Mouse (Mus musculus) lung, adult 2 months (tissue): ENCODE results near the gene Timd2.
"Not testable (repeated sequence)": the region's sequence is repeated elsewhere in the genome, so short reads cannot be mapped to it uniquely, and the experiment has no call there.

Source experiments
- CTCF ChIP-seq: fragments of 200-500 bp; IDR thresholded peaks from 2 replicates; pipeline ENCODE4 v1.5.1; 2011; ENCODE audit warnings: mild to moderate bottlenecking, low read length, control low read depth; ENCODE audit not compliant: insufficient read depth
- POLR2A ChIP-seq: fragments of 200-500 bp; IDR thresholded peaks from 2 replicates; pipeline ENCODE4 v1.6.1; 2011; ENCODE audit warnings: low read depth, mild to moderate bottlenecking, control low read depth, low read length, borderline replicate concordance; ENCODE audit errors: extremely low read depth

DNA sequence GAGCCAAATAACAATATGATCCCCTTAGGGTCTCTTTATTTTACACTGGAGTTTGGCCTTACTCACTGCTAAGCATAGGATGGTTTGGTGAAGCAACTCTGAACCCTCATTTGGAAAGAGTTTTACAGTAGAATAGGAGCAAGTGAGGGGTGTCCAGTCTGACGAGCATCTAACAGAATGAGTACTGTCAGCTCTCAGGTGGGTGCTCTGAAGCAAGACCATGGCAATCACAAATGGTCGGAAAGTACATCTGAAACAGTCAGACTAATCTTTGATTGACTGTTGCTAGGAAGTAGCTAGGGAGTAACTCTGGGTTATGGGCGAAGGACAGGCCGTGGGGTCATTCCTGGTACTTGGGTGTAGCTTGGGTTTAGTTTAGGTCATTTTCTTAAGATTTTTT, 71.3 kb downstream of the Timd2 start:
- not testable (repeated sequence) for TF ChIP-seq CTCF, POLR2A
